Comparison of ENCODE assay signal across 14 mouse cellular contexts in the genomic region with DNA sequence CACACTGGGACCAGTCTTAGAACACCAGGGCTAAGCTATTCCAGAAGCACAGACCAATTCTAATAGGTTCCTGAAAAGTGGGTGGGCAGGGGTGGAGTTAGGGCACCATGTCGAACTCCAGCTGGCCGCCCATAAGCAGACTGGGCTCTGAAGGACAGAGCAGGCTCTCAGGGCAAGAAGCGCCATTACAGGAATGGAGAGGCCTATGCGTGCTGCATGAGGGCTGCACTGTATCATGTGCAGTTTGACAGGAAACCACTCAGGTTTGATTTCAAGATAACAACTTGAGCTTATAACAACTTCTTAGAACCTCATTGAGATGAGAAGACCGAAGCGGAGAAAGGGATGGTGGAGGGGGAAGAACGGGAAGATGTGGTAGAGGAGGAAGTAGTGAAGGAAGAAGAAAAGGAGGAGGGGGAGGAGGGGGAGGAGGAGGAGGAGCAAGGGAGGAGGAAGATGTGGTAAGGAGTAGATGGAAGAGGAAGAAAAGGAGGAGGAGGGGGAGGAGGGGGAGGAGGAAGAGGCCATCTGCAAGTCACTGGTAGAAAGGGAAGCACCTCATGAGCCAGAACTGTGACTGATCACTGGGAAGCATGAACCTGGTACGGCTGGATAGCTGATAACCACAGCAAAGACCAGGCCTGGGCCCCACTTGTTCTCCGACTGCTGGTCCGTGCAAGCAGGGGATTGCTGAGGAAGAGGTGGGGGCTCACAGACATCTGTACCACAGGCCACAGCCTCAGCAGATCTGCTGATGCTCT. TPM values are rescaled to one million over a fixed set of nuclear protein-coding genes. Genes with fewer than 3 reads are reported as not detected.
DNase-seq lines count a peak whose midpoint lies in the region; ATAC-seq and TF ChIP-seq lines count a peak whose summit lies in the region.
"Had no signal": no experiment of that assay in that cellular context is flagged by ENCODE, and none has a peak within 500 bp of the region (broad histone marks: within the 10 kb centered on the region; RNA-seq: fewer than 3 reads in every experiment).

No protein-coding gene starts in this region.

- peak overlapping the region; percentile 82 for H3K27ac ChIP-seq in bone marrow macrophage, adult 2 months (ENCODE audit: insufficient read depth, low read depth, low read length)
- peak overlapping the region; percentile 57 for H3K27ac ChIP-seq in macrophage
- no peak overlapping the region for H3K27ac ChIP-seq in left cerebral cortex, adult 2 months
- no peak overlapping the region for H3K27ac ChIP-seq in kidney, embryonic 16.5 days (ENCODE audit: low read length)
- H3K27ac ChIP-seq in heart, embryonic 12.5 days (ENCODE audit: poor library complexity, severe bottlenecking), result no peak overlapping the region
- H3K27ac ChIP-seq: embryonic facial prominence, embryonic 10.5 days; forebrain, embryonic 12.5 days; limb, embryonic 15.5 days had no signal

- H3K4me2 ChIP-seq in kidney, embryonic 16.5 days (replicated peaks; ENCODE audit: low read depth, low read length), result no peak overlapping the region
- no peak overlapping the region for H3K4me2 ChIP-seq in heart, embryonic 12.5 days
- H3K4me2 ChIP-seq: forebrain, embryonic 12.5 days; limb, embryonic 15.5 days had no signal

- WGBS in macrophage (ENCODE audit: missing documents), result 10% methylated on average over 7 of the region's 10 CpGs
- 73% methylated on average over 10 of the region's 10 CpGs for WGBS in kidney, embryonic 16.5 days
- WGBS in heart, embryonic 12.5 days, result 63% methylated on average over 10 of the region's 10 CpGs

- no peak for ATAC-seq in kidney, embryonic 16.5 days (ENCODE audit: low FRiP score, low TSS enrichment)
- ATAC-seq in heart, embryonic 12.5 days (ENCODE audit: insufficient number of reproducible peaks, low FRiP score), result no peak

- TF ChIP-seq POLR2A in bone marrow macrophage, adult 2 months (IDR thresholded peaks at IDR 0.05; ENCODE audit: borderline replicate concordance, low read depth, low read length), result 0 out of 2 replicates have a peak, but pooled peaks have one; percentile 3

- H3K79me2 ChIP-seq in macrophage (ENCODE audit: inconsistent target), result no peaks in the 10 kb centered on the region

- H3K36me3 ChIP-seq in macrophage (ENCODE audit: inconsistent target), result no peaks in the 10 kb centered on the region
- H3K36me3 ChIP-seq in kidney, embryonic 16.5 days (ENCODE audit: insufficient read depth, low read length), result no peaks in the 10 kb centered on the region
- H3K36me3 ChIP-seq in heart, embryonic 12.5 days, result no peaks in the 10 kb centered on the region
- H3K36me3 ChIP-seq: embryonic facial prominence, embryonic 10.5 days; forebrain, embryonic 12.5 days; limb, embryonic 15.5 days had no signal

- no peaks in the 10 kb centered on the region for H3K9me3 ChIP-seq in kidney, embryonic 16.5 days (ENCODE audit: low read length)
- H3K9me3 ChIP-seq in heart, embryonic 12.5 days (replicated peaks), result no peaks in the 10 kb centered on the region
- H3K9me3 ChIP-seq: embryonic facial prominence, embryonic 10.5 days; forebrain, embryonic 12.5 days; limb, embryonic 15.5 days had no signal

- H3K4me1 ChIP-seq in bone marrow macrophage, adult 2 months (ENCODE audit: control insufficient read depth, insufficient read depth, low read length), result peaks cover 72% of the 10 kb centered on the region
- H3K4me1 ChIP-seq in kidney, embryonic 16.5 days (ENCODE audit: insufficient read depth, low read length), result no peaks in the 10 kb centered on the region
- H3K4me1 ChIP-seq in heart, embryonic 12.5 days (replicated peaks), result peaks cover 15% of the 10 kb centered on the region
- H3K4me1 ChIP-seq: embryonic facial prominence, embryonic 10.5 days; forebrain, embryonic 12.5 days; limb, embryonic 15.5 days had no signal

- no peaks in the 10 kb centered on the region for H3K27me3 ChIP-seq in kidney, embryonic 16.5 days (ENCODE audit: insufficient read depth, low read length)
- H3K27me3 ChIP-seq in heart, embryonic 12.5 days (replicated peaks), result no peaks in the 10 kb centered on the region
- H3K27me3 ChIP-seq: forebrain, embryonic 12.5 days; limb, embryonic 15.5 days had no signal

- peak; percentile 42 for DNase-seq in layer of hippocampus, adult 11-12 months (ENCODE audit: low spot score)
- no peak for DNase-seq in layer of hippocampus, adult 18-20 months (ENCODE audit: low spot score in 2 of 2)
- DNase-seq in thymus, postnatal 25 days, result peak; percentile 74
- no peak for DNase-seq in left cerebral cortex, adult 2 months (ENCODE audit: extremely low spot score in 1 of 2, low spot score in 2 of 2)
- DNase-seq: heart, postnatal 10 days; kidney, adult 8-10 months; retina, postnatal 1 day had no signal

- H3K9ac ChIP-seq in kidney, embryonic 16.5 days (replicated peaks; ENCODE audit: low read length), result no peak overlapping the region
- H3K9ac ChIP-seq in heart, embryonic 12.5 days, result no peak overlapping the region
- H3K9ac ChIP-seq: forebrain, embryonic 12.5 days; limb, embryonic 15.5 days had no signal

- no peak overlapping the region for H3K4me3 ChIP-seq in bone marrow macrophage, adult 2 months (ENCODE audit: insufficient read depth, low read length)
- no peak overlapping the region for H3K4me3 ChIP-seq in macrophage (ENCODE audit: inconsistent target)
- H3K4me3 ChIP-seq in left cerebral cortex, adult 2 months, result no peak overlapping the region
- H3K4me3 ChIP-seq in kidney, embryonic 16.5 days (ENCODE audit: low read length), result no peak overlapping the region
- no peak overlapping the region for H3K4me3 ChIP-seq in heart, embryonic 12.5 days
- H3K4me3 ChIP-seq: embryonic facial prominence, embryonic 10.5 days; forebrain, embryonic 12.5 days; limb, embryonic 15.5 days had no signal

- no peak for TF ChIP-seq CTCF in bone marrow macrophage, adult 2 months (IDR thresholded peaks at IDR 0.05; ENCODE audit: low read depth, low read length)
- no peak for TF ChIP-seq CTCF in left cerebral cortex, adult 2 months (IDR thresholded peaks at IDR 0.05)

- intact Hi-C loops in left cerebral cortex, adult 2 months (cut with DNase I), result no loop called here

RNA-seq across cellular contexts. Expression of gene Tgfbr1, which starts 33.3 kb away (rescaled TPM):
- total RNA-seq in layer of hippocampus, adult 18-20 months (2021), result 10 to 100 TPM; 21.3 to 22.7 TPM
- 52.0 and 52.1 TPM in 2 replicates for polyA plus RNA-seq in bone marrow macrophage, adult 2 months (2012; ENCODE audit: insufficient read depth, insufficient read length, missing spikeins)
- total RNA-seq in macrophage (2018; cell fraction: chromatin; rRNA removed), result 100 to 1,000 TPM in 5 of 26 experiments, 10 to 100 TPM in 21; 20.5 to 186 (median 43.9) TPM
- total RNA-seq in macrophage (2018; cell fraction: cytosol; rRNA removed), result 100 to 1,000 TPM in 1 of 26 experiments, 10 to 100 TPM in 25; 23.9 to 110 (median 47.2) TPM
- 100 to 1,000 TPM in 5 of 26 experiments, 10 to 100 TPM in 21; 44.0 to 183 (median 73.9) TPM for total RNA-seq in macrophage (2018; cell fraction: nucleus; rRNA removed)
- 31.9 to 48.4 TPM (median 37.0 TPM) in 3 replicates for polyA plus RNA-seq in macrophage (2018)
- 10 to 100 TPM; 18.0 to 19.4 TPM for total RNA-seq in left cerebral cortex, adult 2 months (2021)
- polyA plus RNA-seq in kidney, embryonic 16.5 days (2015; fragmentation: Nextera tagmentation; extraction: Ambion mirVana), result 44.7 and 50.0 TPM in 2 replicates
- 51.7 and 54.7 TPM in 2 replicates for polyA plus RNA-seq in heart, embryonic 12.5 days (2016; fragmentation: Nextera tagmentation; extraction: Ambion mirVana)

Comparison
In these comparisons a context has a peak if more than half of its experiments do, and no peak if none do; other contexts are left out.
1. DNase-seq: peak in layer of hippocampus, adult 11-12 months (single experiment) and thymus, postnatal 25 days (single experiment); none in layer of hippocampus, adult 18-20 months (0 of 2) and left cerebral cortex, adult 2 months (0 of 2).
2. H3K27ac ChIP-seq: peak in bone marrow macrophage, adult 2 months (single experiment) and macrophage (single experiment); none in left cerebral cortex, adult 2 months (single experiment), kidney, embryonic 16.5 days (single experiment) and heart, embryonic 12.5 days (single experiment).